ENCODE assay signal across 14 mouse cellular contexts in genomic region chr1:135861980-135862552, GRCm38 (mm10). TPM values are rescaled to one million over a fixed set of nuclear protein-coding genes. Genes with fewer than 3 reads are reported as not detected.
DNase-seq lines count a peak whose midpoint lies in the region; ATAC-seq and TF ChIP-seq lines count a peak whose summit lies in the region.
"Had no signal": no experiment of that assay in that cellular context is flagged by ENCODE, and none has a peak within 500 bp of the region (broad histone marks: within the 10 kb centered on the region; RNA-seq: fewer than 3 reads in every experiment).

No protein-coding gene starts in this region.

- peak; percentile 64 for ATAC-seq in heart, embryonic 14.5 days (ENCODE audit: insufficient number of reproducible peaks, insufficient read depth, low FRiP score, low read depth)
- no peak for ATAC-seq in hindbrain, embryonic 11.5 days (ENCODE audit: low FRiP score)
- ATAC-seq: activated CD4-positive, CD25-positive, alpha-beta regulatory T cell, adult 4 months; forebrain, postnatal 0 days had no signal

- intact Hi-C loops in heart, adult 2 months (cut with DNase I) = no loop called here

- TF ChIP-seq POLR2A in heart, adult 2 months (IDR thresholded peaks at IDR 0.05; ENCODE audit: insufficient read depth, low read depth, low read length) = no peak

- H3K4me3 ChIP-seq in heart, adult 2 months = no peak overlapping the region
- no peak overlapping the region for H3K4me3 ChIP-seq in heart, embryonic 10.5 days
- no peak overlapping the region for H3K4me3 ChIP-seq in heart, embryonic 14.5 days (ENCODE audit: control insufficient read depth in 1 of 2, insufficient read depth in 1 of 2, low read depth in 1 of 2, low read length in 2 of 2)
- no peak overlapping the region for H3K4me3 ChIP-seq in hindbrain, embryonic 11.5 days (ENCODE audit: low read depth, low read length)
- H3K4me3 ChIP-seq: limb, embryonic 13.5 days; megakaryocyte, embryonic 14.5 days had no signal

- H3K9ac ChIP-seq in heart, adult 2 months (ENCODE audit: low read depth, low read length) = no peak overlapping the region
- no peak overlapping the region for H3K9ac ChIP-seq in heart, embryonic 14.5 days (ENCODE audit: low read length)
- no peak overlapping the region for H3K9ac ChIP-seq in hindbrain, embryonic 11.5 days (ENCODE audit: low read depth, low read length)
- H3K9ac ChIP-seq: forebrain, postnatal 0 days; limb, embryonic 13.5 days had no signal

- H3K9me3 ChIP-seq in heart, embryonic 10.5 days = no peaks in the 10 kb centered on the region
- H3K9me3 ChIP-seq in heart, embryonic 14.5 days (ENCODE audit: control insufficient read depth, low read length) = no peaks in the 10 kb centered on the region
- no peaks in the 10 kb centered on the region for H3K9me3 ChIP-seq in hindbrain, embryonic 11.5 days (ENCODE audit: control insufficient read depth, low read length)
- H3K9me3 ChIP-seq: limb, embryonic 13.5 days had no signal

- WGBS in heart, adult 2 months = 10% methylated on average over 9 of the region's 9 CpGs
- 45% methylated on average over 9 of the region's 9 CpGs for WGBS in heart, embryonic 10.5 days
- WGBS in heart, embryonic 14.5 days = 26% methylated on average over 9 of the region's 9 CpGs
- WGBS in hindbrain, embryonic 11.5 days = 73% methylated on average over 9 of the region's 9 CpGs

- DNase-seq in heart, adult 2 months = peak in 1 of 2 experiments; percentile 53
- DNase-seq in heart, embryonic 10.5 days (ENCODE audit: low spot score) = no peak
- DNase-seq in 3134 (ENCODE audit: extremely low read depth, insufficient read length, low spot score) = peak; percentile 86
- peak; percentile 70 for DNase-seq in NIH3T3 (ENCODE audit: low read depth)
- no peak for DNase-seq in embryo, embryonic 10 days (ENCODE audit: low spot score)
- DNase-seq in T-cell, adult 2 months (ENCODE audit: low spot score) = no peak
- DNase-seq in hindbrain, embryonic 11.5 days (ENCODE audit: low spot score) = no peak
- DNase-seq: cerebellum, adult 18-20 months; forebrain, postnatal 0 days; kidney, adult 2 months had no signal

- no peak for TF ChIP-seq CTCF in heart, adult 2 months (IDR thresholded peaks at IDR 0.05)

- peak overlapping the region; percentile 7 for H3K4me2 ChIP-seq in heart, embryonic 14.5 days (ENCODE audit: low read length)
- no peak overlapping the region for H3K4me2 ChIP-seq in hindbrain, embryonic 11.5 days (replicated peaks; ENCODE audit: low read depth, low read length)
- H3K4me2 ChIP-seq: limb, embryonic 13.5 days had no signal

- no peaks in the 10 kb centered on the region for H3K36me3 ChIP-seq in heart, adult 2 months (ENCODE audit: control insufficient read depth, insufficient read depth, low read length)
- H3K36me3 ChIP-seq in heart, embryonic 10.5 days = no peaks in the 10 kb centered on the region
- H3K36me3 ChIP-seq in heart, embryonic 14.5 days (ENCODE audit: control insufficient read depth, insufficient read depth, low read length) = no peaks in the 10 kb centered on the region
- H3K36me3 ChIP-seq in hindbrain, embryonic 11.5 days (ENCODE audit: control insufficient read depth, insufficient read depth, low read length) = no peaks in the 10 kb centered on the region
- H3K36me3 ChIP-seq: limb, embryonic 13.5 days had no signal

- H3K79me2 ChIP-seq in heart, adult 2 months (replicated peaks; ENCODE audit: control insufficient read depth, insufficient read depth, low read length) = no peaks in the 10 kb centered on the region

- no peaks in the 10 kb centered on the region for H3K27me3 ChIP-seq in heart, adult 2 months (ENCODE audit: control insufficient read depth, insufficient read depth, low read length)
- H3K27me3 ChIP-seq in heart, embryonic 10.5 days (ENCODE audit: insufficient read depth, poor library complexity, severe bottlenecking) = peaks cover 22% of the 10 kb centered on the region
- H3K27me3 ChIP-seq in heart, embryonic 14.5 days (ENCODE audit: control insufficient read depth, insufficient read depth, low read length) = peaks cover 4% of the 10 kb centered on the region; the same call in 1 of the 2 replicates
- H3K27me3 ChIP-seq in hindbrain, embryonic 11.5 days (ENCODE audit: control insufficient read depth, insufficient read depth, low read length) = no peaks in the 10 kb centered on the region

- TF ChIP-seq EP300 in heart, adult 2 months (IDR thresholded peaks at IDR 0.05; ENCODE audit: insufficient read depth, low read depth, low read length) = peak; percentile 40; the same call in 1 of the 2 replicates

- H3K27ac ChIP-seq in heart, adult 2 months = peak overlapping the region; percentile 33; the same call in 1 of the 2 replicates
- H3K27ac ChIP-seq in heart, embryonic 10.5 days = no peak overlapping the region
- peak overlapping the region; percentile 72 to 75 for H3K27ac ChIP-seq in heart, embryonic 14.5 days (replicated peaks in 1 of 2; ENCODE audit: control insufficient read depth in 1 of 2, insufficient read depth in 1 of 2, low read depth in 2 of 2, low read length in 2 of 2)
- no peak overlapping the region for H3K27ac ChIP-seq in hindbrain, embryonic 11.5 days (ENCODE audit: low read depth, low read length)
- H3K27ac ChIP-seq: limb, embryonic 13.5 days had no signal

- peaks cover 7% of the 10 kb centered on the region for H3K4me1 ChIP-seq in heart, adult 2 months (ENCODE audit: control insufficient read depth, insufficient read depth, low read length)
- H3K4me1 ChIP-seq in heart, embryonic 10.5 days = peaks cover 18% of the 10 kb centered on the region
- peaks cover 25 to 30% of the 10 kb centered on the region in 2 experiments for H3K4me1 ChIP-seq in heart, embryonic 14.5 days (ENCODE audit: control insufficient read depth in 2 of 2, insufficient read depth in 2 of 2, low read length in 2 of 2)
- H3K4me1 ChIP-seq in hindbrain, embryonic 11.5 days (replicated peaks; ENCODE audit: control insufficient read depth, insufficient read depth, low read length) = no peaks in the 10 kb centered on the region
- H3K4me1 ChIP-seq: limb, embryonic 13.5 days had no signal

RNA-seq across cellular contexts. Expression of gene Tnnt2, which starts 25.9 kb away (rescaled TPM):
- total RNA-seq in heart, adult 2 months (2021) = 1,000 to 10,000 TPM; 8,290 to 9,301 TPM
- 3,392 and 4,661 TPM in 2 replicates for polyA plus RNA-seq in heart, adult 2 months (2012; rRNA removed)
- polyA plus RNA-seq in heart, embryonic 10.5 days (2016; fragmentation: Nextera tagmentation; extraction: Ambion mirVana) = 2,168 and 3,634 TPM in 2 replicates
- 7,347 and 7,875 TPM in 2 replicates for polyA plus RNA-seq in heart, embryonic 14.5 days (2014; fragmentation: Nextera tagmentation; extraction: Ambion mirVana)
- 2.0 and 3.3 TPM in 2 replicates for polyA plus RNA-seq in hindbrain, embryonic 11.5 days (2014; fragmentation: Nextera tagmentation; extraction: Ambion mirVana)

RNA-seq across cellular contexts. Expression of gene Lad1, which starts 43.7 kb away (rescaled TPM):
- total RNA-seq in heart, adult 2 months (2021) = 1 to 10 TPM; 7.2 to 7.3 TPM
- 13.2 and 16.2 TPM in 2 replicates for polyA plus RNA-seq in heart, adult 2 months (2012; rRNA removed)
- 3.3 and 6.8 TPM in 2 replicates for polyA plus RNA-seq in heart, embryonic 10.5 days (2016; fragmentation: Nextera tagmentation; extraction: Ambion mirVana)
- polyA plus RNA-seq in heart, embryonic 14.5 days (2014; fragmentation: Nextera tagmentation; extraction: Ambion mirVana) = 3.1 and 4.8 TPM in 2 replicates
- polyA plus RNA-seq in hindbrain, embryonic 11.5 days (2014; fragmentation: Nextera tagmentation; extraction: Ambion mirVana) = 0.96 and 1.3 TPM in 2 replicates

RNA-seq across cellular contexts. Expression of gene Pkp1, which starts 56.9 kb away (rescaled TPM):
- not detected for total RNA-seq in heart, adult 2 months (2021)
- polyA plus RNA-seq in heart, adult 2 months (2012; rRNA removed) = 0.03 and 0.16 TPM in 2 replicates
- 0.04 TPM in 1 of 2 replicates, not detected in the other for polyA plus RNA-seq in heart, embryonic 10.5 days (2016; fragmentation: Nextera tagmentation; extraction: Ambion mirVana)
- 0.04 and 0.08 TPM in 2 replicates for polyA plus RNA-seq in heart, embryonic 14.5 days (2014; fragmentation: Nextera tagmentation; extraction: Ambion mirVana)
- polyA plus RNA-seq in hindbrain, embryonic 11.5 days (2014; fragmentation: Nextera tagmentation; extraction: Ambion mirVana) = 0.08 and 0.22 TPM in 2 replicates
- polyA plus RNA-seq: activated CD4-positive, CD25-positive, alpha-beta regulatory T cell, adult 4 months had no signal

Comparison
In these comparisons a context has a peak if more than half of its experiments do, and no peak if none do; other contexts are left out.
1. H3K27ac ChIP-seq: peak in heart, adult 2 months (single experiment) and heart, embryonic 14.5 days (2 of 2); none in heart, embryonic 10.5 days (single experiment) and hindbrain, embryonic 11.5 days (single experiment).
2. DNase-seq: peak in 3134 (single experiment) and NIH3T3 (single experiment); none in heart, embryonic 10.5 days (single experiment), embryo, embryonic 10 days (single experiment), T-cell, adult 2 months (single experiment) and hindbrain, embryonic 11.5 days (single experiment).
3. RNA of gene Tnnt2, which starts 25.9 kb away (polyA plus RNA-seq): 7,347 to 7,875 TPM in heart, embryonic 14.5 days, 3,392 to 4,661 TPM in heart, adult 2 months and 2,168 to 3,634 TPM in heart, embryonic 10.5 days; 2.0 to 3.3 TPM in hindbrain, embryonic 11.5 days; every median in the first group is over 100 times any median in the second.